Mouse (Mus musculus) intestine, embryonic 16.5 days (tissue): ENCODE data around the gene Zswim3. TPM values are rescaled to one million over a fixed set of nuclear protein-coding genes. Genes with fewer than 3 reads are reported as not detected.

Experiments
- ATAC-seq: fragments of 200-750 bp; cut with Nextera tagmentation; 2 replicates; pipeline ENCODE4 v1.8.0; 2017; ENCODE audit warnings: moderate TSS enrichment, moderate library complexity
- H3K27ac ChIP-seq: fragments of 300-500 bp; sonication (generic); 2 replicates; pipeline ENCODE4 v1.5.1; 2014; ENCODE audit warnings: mild to moderate bottlenecking, low read length
- H3K27me3 ChIP-seq: fragments of 300-500 bp; sonication (generic); replicated peaks from 2 replicates; pipeline ENCODE4 v1.6.1; 2014; ENCODE audit warnings: low read length, control low read depth, mixed read lengths; ENCODE audit not compliant: control insufficient read depth, insufficient read depth
- H3K36me3 ChIP-seq: fragments of 300-500 bp; sonication (generic); 2 replicates; pipeline ENCODE4 v1.6.1; 2014; ENCODE audit warnings: low read length, control low read depth; ENCODE audit not compliant: control insufficient read depth, insufficient read depth
- H3K4me1 ChIP-seq: fragments of 300-500 bp; sonication (generic); 2 replicates; pipeline ENCODE4 v1.6.1; 2014; ENCODE audit warnings: low read length, control low read depth, mixed read lengths; ENCODE audit not compliant: control insufficient read depth, insufficient read depth
- H3K4me2 ChIP-seq: fragments of 300-500 bp; sonication (generic); 2 replicates; pipeline ENCODE4 v1.6.1; 2014; ENCODE audit warnings: low read depth, low read length, control low read depth
- H3K4me3 ChIP-seq: fragments of 300-500 bp; sonication (generic); 2 replicates; pipeline ENCODE4 v1.5.1; 2014; ENCODE audit warnings: mild to moderate bottlenecking, low read length
- H3K9ac ChIP-seq: fragments of 300-500 bp; sonication (generic); 2 replicates; pipeline ENCODE4 v1.6.1; 2014; ENCODE audit warnings: low read depth, low read length
- H3K9me3 ChIP-seq: fragments of 300-500 bp; sonication (generic); 2 replicates; pipeline ENCODE4 v1.6.1; 2016; ENCODE audit warnings: low read length, control low read depth; ENCODE audit not compliant: control insufficient read depth
- WGBS: fragments of 180-500 bp; shearing (Covaris S2); extraction: QIAGEN DNeasy Blood & Tissue Kit; methylation state at CpG from one replicate; pipeline ENCODE4 v1.1.7; 2014; 5-methylcytosine and 5-hydroxymethylcytosine counted together
- polyA plus RNA-seq: library from polyadenylated mRNA; unstranded; fragments of >200 nt; fragmentation: Nextera tagmentation; extraction: Ambion mirVana; gene quantifications from 2 replicates; pipeline ENCODE4 v1.2.1, GENCODE M21; 2015

The Zswim3 gene
- polyA plus RNA-seq, 1 experiment from 2014 or later = 10.3 TPM

GRCm38 (mm10) chr2:164817206-164817605 is 12.3 kb downstream of the Zswim3 start:
- H3K9me3 ChIP-seq = no peaks in the 10 kb centered on the region
- H3K9ac ChIP-seq = no peak overlapping the region
- no peak for ATAC-seq
- no peak overlapping the region for H3K4me3 ChIP-seq
- no peaks in the 10 kb centered on the region for H3K27me3 ChIP-seq
- no peak overlapping the region for H3K4me2 ChIP-seq
- H3K27ac ChIP-seq = no peak overlapping the region
- peaks cover 12% of the 10 kb centered on the region for H3K4me1 ChIP-seq
- 0 out of 2 replicates have a peak, but pooled peaks cover 2% of the 10 kb centered on the region for H3K36me3 ChIP-seq
- 77% methylated on average over 6 of the region's 6 CpGs for WGBS

- Histone ChIP-seq H3K27me3 (no peaks in the 10 kb centered on the region), H3K36me3 (0 out of 2 replicates have a peak, but pooled peaks cover 2% of the 10 kb centered on the region), H3K4me2 (no peak overlapping the region), H3K9ac (no peak overlapping the region), H3K4me1 (peaks cover 12% of the 10 kb centered on the region), H3K4me3 (no peak overlapping the region), H3K27ac (no peak overlapping the region), H3K9me3 (no peaks in the 10 kb centered on the region)
- ATAC-seq = no peak
- WGBS = 60% methylated on average over 5 of the region's 5 CpGs
Observed at GRCm38 (mm10) chr2:164817703-164818102, 12.8 kb downstream of the Zswim3 start.

- Histone ChIP-seq H3K27ac (no peak overlapping the region), H3K4me1 (peaks cover 13% of the 10 kb centered on the region), H3K4me3 (no peak overlapping the region), H3K36me3 (peaks cover 15% of the 10 kb centered on the region), H3K4me2 (no peak overlapping the region), H3K9ac (no peak overlapping the region), H3K9me3 (no peaks in the 10 kb centered on the region), H3K27me3 (no peaks in the 10 kb centered on the region)
- WGBS = 84% methylated on average over 6 of the region's 6 CpGs
- no peak for ATAC-seq
Observed at GRCm38 (mm10) chr2:164821060-164821459, 16.2 kb downstream of the Zswim3 start.

GRCm38 (mm10) chr2:164822636-164823165 is 17.8 kb downstream of the Zswim3 start, which contains the start of gene Zswim1:
Zswim1 (plus strand) TSS chr2:164822686.
- 1% methylated on average over 32 of the region's 32 CpGs for WGBS
- Histone ChIP-seq H3K9me3 (no peaks in the 10 kb centered on the region), H3K4me3 (peak within 1 kb of the TSS; percentile 73), H3K4me1 (peaks cover 7% of the 10 kb centered on the region), H3K9ac (peak within 1 kb of the TSS; percentile 68), H3K27me3 (no peaks in the 10 kb centered on the region), H3K27ac (peak within 1 kb of the TSS; percentile 64), H3K4me2 (peak within 1 kb of the TSS; percentile 64), H3K36me3 (peaks cover 21% of the 10 kb centered on the region)
- peak; percentile 100 for ATAC-seq

GRCm38 (mm10) chr2:164823181-164823585 is 18.3 kb downstream of the Zswim3 start:
- peak; percentile 80 for ATAC-seq
- Histone ChIP-seq H3K4me2 (peak overlapping the region; percentile 64), H3K27ac (peak overlapping the region; percentile 64), H3K27me3 (no peaks in the 10 kb centered on the region), H3K36me3 (peaks cover 21% of the 10 kb centered on the region), H3K4me3 (peak overlapping the region; percentile 73), H3K9me3 (no peaks in the 10 kb centered on the region), H3K4me1 (peaks cover 6% of the 10 kb centered on the region), H3K9ac (peak overlapping the region; percentile 68)
- WGBS = under 1% methylated on average over 10 of the region's 10 CpGs

GRCm38 (mm10) chr2:164823969-164824368 is 19.1 kb downstream of the Zswim3 start:
- Histone ChIP-seq H3K27me3 (no peaks in the 10 kb centered on the region), H3K4me1 (peaks cover 6% of the 10 kb centered on the region), H3K4me3 (no peak overlapping the region), H3K9ac (no peak overlapping the region), H3K4me2 (no peak overlapping the region), H3K27ac (no peak overlapping the region), H3K36me3 (peaks cover 21% of the 10 kb centered on the region), H3K9me3 (no peaks in the 10 kb centered on the region)
- ATAC-seq = no peak
- 88% methylated on average over 4 of the region's 4 CpGs for WGBS

GRCm38 (mm10) chr2:164825521-164825920 is 20.6 kb downstream of the Zswim3 start:
- peaks cover 6% of the 10 kb centered on the region for H3K4me1 ChIP-seq
- H3K4me2 ChIP-seq = no peak overlapping the region
- 95% methylated on average over 17 of the region's 17 CpGs for WGBS
- no peak overlapping the region for H3K27ac ChIP-seq
- H3K4me3 ChIP-seq = no peak overlapping the region
- no peak overlapping the region for H3K9ac ChIP-seq
- no peak for ATAC-seq
- H3K36me3 ChIP-seq = peaks cover 21% of the 10 kb centered on the region
- H3K27me3 ChIP-seq = no peaks in the 10 kb centered on the region
- no peaks in the 10 kb centered on the region for H3K9me3 ChIP-seq

- 88% methylated on average over 16 of the region's 16 CpGs for WGBS
- Histone ChIP-seq H3K4me2 (no peak overlapping the region), H3K9ac (no peak overlapping the region), H3K36me3 (peaks cover 18% of the 10 kb centered on the region), H3K9me3 (no peaks in the 10 kb centered on the region), H3K4me3 (no peak overlapping the region), H3K27ac (no peak overlapping the region), H3K27me3 (no peaks in the 10 kb centered on the region), H3K4me1 (peaks cover 6% of the 10 kb centered on the region)
- ATAC-seq = no peak
Observed at GRCm38 (mm10) chr2:164827146-164827850, 22.4 kb downstream of the Zswim3 start.

- ATAC-seq = no peak
- H3K27ac ChIP-seq = no peak within 1 kb of the TSS
- no peak within 1 kb of the TSS for H3K4me3 ChIP-seq
- H3K27me3 ChIP-seq = no peaks in the 10 kb centered on the region
- no peaks in the 10 kb centered on the region for H3K9me3 ChIP-seq
- 85% methylated on average over 6 of the region's 6 CpGs for WGBS
- no peak within 1 kb of the TSS for H3K4me2 ChIP-seq
- peaks cover 9% of the 10 kb centered on the region for H3K4me1 ChIP-seq
- peaks cover 18% of the 10 kb centered on the region for H3K36me3 ChIP-seq
- no peak within 1 kb of the TSS for H3K9ac ChIP-seq
Observed at GRCm38 (mm10) chr2:164828437-164828836, 23.5 kb downstream of the Zswim3 start, which contains the start of gene Spata25. Spata25 (minus strand) TSS chr2:164828537.
